Mouse (Mus musculus) heart, postnatal 0 days (tissue): ENCODE data around the gene Tbx1.

Source experiments
- CTCF ChIP-seq: IDR thresholded peaks from 2 replicates; pipeline ENCODE4 v1.5.1; 2016; ENCODE audit warnings: antibody characterized with exemption, control low read depth, low read depth
- EP300 ChIP-seq: IDR thresholded peaks from 2 replicates; pipeline ENCODE4 v1.6.1; 2016; ENCODE audit warnings: antibody characterized with exemption, low read depth

- TF ChIP-seq CTCF (no peak), EP300 (no peak)
Measured at GRCm38 (mm10) chr16:18601447-18601846, 11.0 kb upstream of the Tbx1 start.
